Mouse (Mus musculus): ENCODE measurements around the gene Coro2a. TPM values are rescaled to one million over a fixed set of nuclear protein-coding genes. Genes with fewer than 3 reads are reported as not detected.
"Not testable (repeated sequence)": the region's sequence is repeated elsewhere in the genome, so short reads cannot be mapped to it uniquely, and the experiment has no call there.

The Coro2a gene
- total RNA-seq (2015) (54.8 and 55.6 TPM in 2 replicates), total RNA-seq (2017) (31.4 and 31.9 TPM in 2 replicates)

DNA sequence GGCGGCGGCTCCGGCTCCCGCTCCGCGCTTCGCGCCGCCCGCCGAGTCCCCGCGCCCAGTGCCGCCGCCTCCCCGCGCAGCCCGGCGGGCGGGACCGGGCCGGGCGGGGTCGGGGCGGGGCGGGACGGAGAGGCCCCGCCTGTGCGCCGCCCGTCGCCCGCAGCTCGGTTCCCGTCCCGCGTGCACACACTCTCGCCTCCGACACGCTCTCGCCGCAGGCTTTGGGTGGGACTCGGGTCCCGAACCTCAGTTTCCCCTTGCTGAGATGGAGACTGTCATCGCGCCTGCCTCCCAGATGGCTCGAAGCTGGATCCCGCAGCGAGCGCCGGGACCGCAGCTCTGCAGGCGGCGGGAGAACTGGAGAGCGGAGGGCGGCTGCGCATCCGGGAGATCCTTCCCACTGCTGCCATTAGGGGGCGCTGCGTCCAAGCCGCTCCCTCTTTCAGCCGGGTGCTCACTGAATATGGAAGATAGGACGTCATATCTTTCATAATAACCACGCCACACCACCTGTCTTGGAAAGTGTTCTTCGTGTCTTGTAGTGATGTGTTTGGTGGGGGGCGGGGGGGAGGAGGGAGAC lies at the start of gene Coro2a:
Coro2a (minus strand) TSS at position 359 of the 580 bp plus-strand sequence.
- peak; percentile 87 for ATAC-seq (ENCODE audit: poor library complexity, severe bottlenecking)

GRCm38 (mm10) chr4:46650086-46650753 lies 48.2 kb upstream of the Coro2a start, which contains the start of gene Tbc1d2:
TSS of gene Tbc1d2 (minus strand) at chr4:46650209.
- ATAC-seq (ENCODE audit: poor library complexity, severe bottlenecking), result peak; percentile 98

GRCm38 (mm10) chr4:46649161-46649560 lies 47.2 kb upstream of the Coro2a start:
- ATAC-seq (ENCODE audit: poor library complexity, severe bottlenecking), result no peak

- 0 out of 2 replicates have a peak, but pooled peaks have one; percentile 3 for ATAC-seq (ENCODE audit: poor library complexity, severe bottlenecking)
Measured at GRCm38 (mm10) chr4:46643676-46644112, 41.7 kb upstream of the Coro2a start.

- ATAC-seq (ENCODE audit: poor library complexity, severe bottlenecking), result peak; percentile 99
Measured at GRCm38 (mm10) chr4:46642924-46643675, 41.1 kb upstream of the Coro2a start.

DNA sequence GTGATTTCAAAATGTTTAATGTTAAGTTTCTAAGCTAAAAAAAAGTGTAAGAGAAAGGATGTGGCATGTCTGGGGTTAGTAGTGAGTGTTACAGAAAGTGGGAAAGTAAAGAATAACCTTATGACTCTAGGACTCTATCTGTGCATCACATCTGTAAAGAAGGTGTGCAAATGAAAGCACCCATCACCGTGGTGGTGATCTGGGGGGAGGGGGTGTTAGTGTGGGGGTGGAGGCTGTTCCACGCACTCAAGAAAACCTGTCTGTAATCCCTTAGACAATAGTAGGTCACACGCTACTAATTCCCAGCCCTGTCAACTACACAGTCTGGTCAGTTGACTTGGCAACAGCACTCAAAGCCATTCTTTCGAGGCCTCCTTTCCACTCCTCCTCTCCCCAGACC lies 39.3 kb upstream of the Coro2a start:
- ATAC-seq (ENCODE audit: poor library complexity, severe bottlenecking), result no peak

- ATAC-seq (ENCODE audit: poor library complexity, severe bottlenecking), result no peak
Measured at GRCm38 (mm10) chr4:46639866-46640265, 37.9 kb upstream of the Coro2a start.

- ATAC-seq (ENCODE audit: poor library complexity, severe bottlenecking), result not testable (repeated sequence)
Measured at GRCm38 (mm10) chr4:46637250-46637649, 35.2 kb upstream of the Coro2a start.

DNA sequence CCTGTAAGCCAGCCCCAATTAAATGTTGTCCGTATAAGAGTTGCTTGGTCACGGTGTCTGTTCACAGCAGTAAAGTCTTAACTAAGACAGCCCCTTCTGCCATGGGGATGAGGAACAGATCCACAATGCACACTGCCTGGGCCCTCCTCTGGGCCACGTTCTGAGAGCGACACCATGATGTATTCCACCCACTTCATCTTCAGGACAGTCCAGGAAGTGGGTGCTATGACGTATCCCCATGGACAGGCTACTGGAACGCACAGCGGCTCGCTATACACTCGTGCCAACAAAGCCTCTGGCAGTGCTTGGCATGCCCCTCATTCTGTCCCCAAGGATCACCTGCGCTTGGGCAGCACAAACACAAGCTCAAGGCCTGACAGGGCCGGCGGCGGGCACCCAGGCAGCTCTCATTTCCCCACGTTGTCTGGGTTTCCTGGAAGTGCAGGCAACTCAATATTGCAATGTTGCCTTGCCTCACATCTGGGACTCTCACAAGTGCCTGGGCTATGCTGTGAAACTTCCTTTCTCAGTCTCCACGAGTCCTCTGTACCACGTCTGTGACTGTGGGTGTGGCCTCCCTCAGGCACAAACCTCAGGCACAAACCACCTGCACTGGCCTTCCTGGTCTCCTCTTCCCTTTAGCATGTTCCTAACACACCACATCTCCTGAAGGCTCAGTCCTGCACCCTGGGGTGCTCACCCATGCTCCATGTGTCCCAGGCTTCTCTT lies 33.9 kb upstream of the Coro2a start:
- ATAC-seq (ENCODE audit: poor library complexity, severe bottlenecking), result peak; percentile 96

- ATAC-seq (ENCODE audit: poor library complexity, severe bottlenecking), result no peak
Measured at GRCm38 (mm10) chr4:46634881-46635280, 32.9 kb upstream of the Coro2a start.

- not testable (repeated sequence) for ATAC-seq (ENCODE audit: poor library complexity, severe bottlenecking)
Measured at GRCm38 (mm10) chr4:46633565-46633964, 31.6 kb upstream of the Coro2a start.

GRCm38 (mm10) chr4:46632465-46632864 lies 30.5 kb upstream of the Coro2a start:
- no peak for ATAC-seq (ENCODE audit: poor library complexity, severe bottlenecking)

DNA sequence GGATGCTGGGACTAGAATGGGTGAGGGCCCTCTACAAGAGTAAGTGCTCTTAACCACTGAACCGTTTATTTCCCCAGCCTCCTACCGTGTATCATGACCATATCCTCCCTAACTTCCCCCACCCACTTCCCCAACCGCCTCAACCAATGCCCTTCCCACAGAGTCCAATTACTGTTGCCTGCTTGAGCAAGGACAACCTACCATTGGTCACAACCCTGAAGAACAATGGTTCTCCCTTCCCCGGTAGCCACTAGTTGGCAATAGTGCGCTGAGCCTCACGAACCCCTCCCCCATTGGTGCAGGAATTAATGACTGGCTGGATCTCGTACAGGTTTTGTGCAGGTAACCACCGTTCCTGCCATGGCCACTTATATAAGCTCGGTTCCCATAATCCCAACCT lies 28.4 kb upstream of the Coro2a start:
- peak; percentile 95 for ATAC-seq (ENCODE audit: poor library complexity, severe bottlenecking)

DNA sequence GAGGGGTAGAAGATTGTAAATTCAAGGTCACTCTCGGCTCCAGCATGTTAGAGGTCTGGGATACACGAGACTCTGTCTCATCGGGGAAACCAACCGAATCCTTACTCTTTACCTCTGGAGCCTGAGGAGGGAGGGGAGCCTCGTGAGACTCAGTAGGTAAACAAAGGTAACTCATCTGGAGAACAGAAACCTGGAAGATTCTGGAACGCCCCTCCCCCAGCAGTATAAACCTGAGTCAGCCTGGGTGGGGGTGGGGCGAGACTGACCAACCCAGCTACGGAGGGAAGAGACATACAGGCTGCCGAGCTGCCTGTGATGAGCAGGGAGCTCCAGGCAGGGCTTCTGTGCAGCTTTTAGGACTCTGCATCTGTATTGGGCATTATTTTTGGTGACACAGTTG lies 26.9 kb upstream of the Coro2a start:
- no peak for ATAC-seq (ENCODE audit: poor library complexity, severe bottlenecking)

GRCm38 (mm10) chr4:46628081-46628480 lies 26.1 kb upstream of the Coro2a start:
- ATAC-seq (ENCODE audit: poor library complexity, severe bottlenecking), result no peak

GRCm38 (mm10) chr4:46625101-46625500 lies 23.1 kb upstream of the Coro2a start:
- no peak for ATAC-seq (ENCODE audit: poor library complexity, severe bottlenecking)

DNA sequence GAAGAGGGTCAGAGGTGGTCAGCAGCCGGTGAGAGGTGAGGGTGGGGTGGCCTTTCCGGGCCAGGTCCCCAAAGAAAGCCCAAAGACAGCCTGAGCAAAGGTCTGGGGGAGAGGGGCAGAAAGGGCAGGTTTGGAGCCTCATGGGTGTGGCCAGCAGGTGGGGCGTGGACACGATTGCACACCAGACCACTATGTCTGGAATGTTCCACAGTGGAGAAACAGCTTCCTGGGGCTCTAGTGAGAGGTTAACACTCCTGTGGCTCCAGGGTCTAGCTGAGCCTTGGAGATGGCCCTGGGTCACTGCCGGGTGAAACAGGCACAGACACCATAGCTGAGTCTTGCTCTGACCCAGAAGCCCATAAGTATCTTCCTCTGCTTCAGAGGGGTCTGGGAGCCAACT lies 21.0 kb upstream of the Coro2a start:
- ATAC-seq (ENCODE audit: poor library complexity, severe bottlenecking), result no peak

- ATAC-seq (ENCODE audit: poor library complexity, severe bottlenecking), result no peak
Measured at GRCm38 (mm10) chr4:46620946-46621345, 18.9 kb upstream of the Coro2a start.

DNA sequence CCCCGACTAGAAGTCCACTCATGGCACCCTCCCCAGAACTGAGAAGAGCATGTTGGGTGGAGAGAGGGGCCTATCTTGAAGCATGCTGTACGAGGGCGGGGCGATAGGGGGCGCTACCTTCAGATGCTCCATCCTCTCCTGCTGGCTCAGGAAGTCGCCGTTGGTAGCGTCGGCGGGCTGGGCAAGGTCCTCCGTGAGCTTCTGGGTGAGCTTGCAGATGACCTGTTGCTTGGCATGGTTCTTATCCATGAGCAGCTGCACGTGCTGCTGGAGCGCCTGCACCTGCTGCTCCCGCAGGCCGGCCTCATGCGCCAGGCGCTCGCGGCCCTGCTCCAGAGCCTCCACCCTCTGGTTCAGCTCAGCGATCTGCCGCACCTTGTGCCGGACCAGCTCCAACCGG lies 18.3 kb upstream of the Coro2a start:
- ATAC-seq (ENCODE audit: poor library complexity, severe bottlenecking), result no peak

DNA sequence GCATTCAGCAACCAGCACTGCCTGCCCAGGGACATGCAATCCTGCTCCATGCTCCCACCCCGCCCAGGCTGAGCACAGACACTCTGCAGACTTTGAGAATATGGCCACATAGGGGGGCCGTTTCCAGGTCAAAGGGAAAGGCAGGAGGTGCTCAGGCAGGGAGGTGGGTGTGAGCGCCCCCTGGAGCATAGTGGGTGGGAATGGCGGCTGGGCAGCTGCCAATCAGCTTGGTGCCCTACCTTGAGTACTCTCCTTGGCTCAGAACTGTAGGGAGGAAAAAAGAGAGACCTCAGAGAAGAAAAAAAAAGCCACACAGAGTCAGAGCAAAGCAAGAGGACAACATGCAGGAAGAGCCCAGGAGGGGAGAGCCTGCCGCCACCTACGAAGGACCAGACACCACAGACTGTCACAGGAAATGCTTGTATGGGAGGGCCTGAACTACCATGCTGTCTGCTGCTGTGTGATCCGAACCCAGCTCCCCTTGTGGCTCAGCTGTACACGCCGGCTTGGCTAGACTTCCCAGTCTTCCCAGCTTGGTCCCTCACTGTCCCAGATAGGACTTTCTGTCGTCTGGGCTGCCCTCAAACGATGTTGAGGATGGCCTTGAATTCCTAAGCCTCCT lies 16.3 kb upstream of the Coro2a start:
- no peak for ATAC-seq (ENCODE audit: poor library complexity, severe bottlenecking)

DNA sequence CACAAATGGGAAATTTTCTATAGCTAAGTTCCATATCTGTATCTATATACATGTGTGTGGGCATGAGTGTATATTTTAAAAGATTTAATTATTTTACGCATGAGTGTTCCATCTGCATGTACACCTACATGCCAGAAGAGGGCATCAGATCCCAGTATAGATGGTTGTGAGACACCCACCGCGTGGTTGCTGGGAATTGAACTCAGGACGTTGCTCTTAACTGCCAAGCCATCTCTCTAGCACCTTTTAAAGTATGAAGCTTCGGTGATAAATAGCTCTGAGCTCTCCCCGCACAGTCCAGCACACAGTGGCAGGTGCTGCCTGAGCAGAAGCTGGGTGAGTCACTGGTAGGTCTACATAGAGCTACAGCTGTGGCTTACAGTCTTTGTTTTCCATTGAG lies 15.4 kb upstream of the Coro2a start:
- no peak for ATAC-seq (ENCODE audit: poor library complexity, severe bottlenecking)

All from megakaryocyte, adult 5-6 weeks (primary cell).